18 mouse cellular contexts compared by ENCODE assay signal in genomic region chr2:131377055-131377454, GRCm38 (mm10). TPM values are rescaled to one million over a fixed set of nuclear protein-coding genes. Genes with fewer than 3 reads are reported as not detected.
DNase-seq lines count a peak whose midpoint lies in the region; TF ChIP-seq lines count a peak whose summit lies in the region.
"Had no signal": no experiment of that assay in that cellular context is flagged by ENCODE, and none has a peak within 500 bp of the region (broad histone marks: within the 10 kb centered on the region; RNA-seq: fewer than 3 reads in every experiment).

No protein-coding gene starts in this region.

- no peaks in the 10 kb centered on the region for H3K27me3 ChIP-seq in heart, embryonic 10.5 days (ENCODE audit: insufficient read depth, poor library complexity, severe bottlenecking)
- H3K27me3 ChIP-seq: forebrain, embryonic 13.5 days; heart, embryonic 13.5 days; midbrain, embryonic 13.5 days had no signal

- 63% methylated on average over 6 of the region's 6 CpGs for WGBS in heart, embryonic 10.5 days

- no peaks in the 10 kb centered on the region for H3K36me3 ChIP-seq in heart, embryonic 10.5 days
- H3K36me3 ChIP-seq: heart, embryonic 13.5 days; midbrain, embryonic 13.5 days had no signal

- H3K4me3 ChIP-seq in left cerebral cortex, adult 2 months: no peak overlapping the region
- H3K4me3 ChIP-seq in heart, embryonic 10.5 days: no peak overlapping the region
- H3K4me3 ChIP-seq: forebrain, embryonic 13.5 days; gastrocnemius, adult 2 months; heart, embryonic 13.5 days; midbrain, embryonic 13.5 days had no signal

- DNase-seq in brain, adult 2 months (ENCODE audit: low read depth, low spot score): peak; percentile 88
- peak; percentile 29 to 41 for DNase-seq in frontal cortex, postnatal 14 days (ENCODE audit: low spot score in 2 of 2)
- peak; percentile 18 to 38 for DNase-seq in left cerebral cortex, adult 2 months (ENCODE audit: extremely low spot score in 1 of 2, low spot score in 2 of 2)
- DNase-seq in right cerebral cortex, postnatal 14 days: peak; percentile 17
- DNase-seq in natural killer cell, adult 2 months (ENCODE audit: low spot score in 2 of 2): no peak
- DNase-seq in spleen, adult 18-20 months: no peak
- DNase-seq in heart, embryonic 10.5 days (ENCODE audit: low spot score): no peak
- DNase-seq in cerebellum, adult 11-12 months: no peak
- DNase-seq: adrenal gland, postnatal 25 days; cerebellum, adult 8-10 months; gastrocnemius, adult 2 months; liver; lung, postnatal 10 days; thymus, postnatal 4 days had no signal

- peak overlapping the region; percentile 74 for H3K27ac ChIP-seq in left cerebral cortex, adult 2 months
- no peak overlapping the region for H3K27ac ChIP-seq in heart, embryonic 10.5 days
- H3K27ac ChIP-seq: forebrain, embryonic 13.5 days; gastrocnemius, adult 2 months; heart, embryonic 13.5 days; hindbrain, embryonic 14.5 days; midbrain, embryonic 13.5 days had no signal

- intact Hi-C loops in left cerebral cortex, adult 2 months (cut with DNase I): loop anchor here (2.0 to 10.0 kb wide), 2 partner anchors 56 to 988 kb away; no protein-coding TSS in a partner anchor

- no peak for TF ChIP-seq CTCF in left cerebral cortex, adult 2 months (IDR thresholded peaks at IDR 0.05)

- H3K9me3 ChIP-seq in heart, embryonic 10.5 days: no peaks in the 10 kb centered on the region
- H3K9me3 ChIP-seq: forebrain, embryonic 13.5 days; heart, embryonic 13.5 days; midbrain, embryonic 13.5 days had no signal

- H3K4me1 ChIP-seq in heart, embryonic 10.5 days: no peaks in the 10 kb centered on the region
- H3K4me1 ChIP-seq: forebrain, embryonic 13.5 days; heart, embryonic 13.5 days; midbrain, embryonic 13.5 days had no signal

RNA-seq across cellular contexts. Expression of gene Rnf24, which starts 24.4 kb away (rescaled TPM):
- 10 to 100 TPM; 39.8 to 41.4 TPM for total RNA-seq in left cerebral cortex, adult 2 months (2021)
- 2.0 and 3.0 TPM in 2 replicates for polyA plus RNA-seq in heart, embryonic 10.5 days (2016; fragmentation: Nextera tagmentation; extraction: Ambion mirVana)

Comparison
In these comparisons a context has a peak if more than half of its experiments do, and no peak if none do; other contexts are left out.
1. DNase-seq: peak in brain, adult 2 months (single experiment), frontal cortex, postnatal 14 days (2 of 2), left cerebral cortex, adult 2 months (2 of 2) and right cerebral cortex, postnatal 14 days (single experiment); none in natural killer cell, adult 2 months (0 of 2), spleen, adult 18-20 months (0 of 2), heart, embryonic 10.5 days (single experiment) and cerebellum, adult 11-12 months (single experiment).